Mouse (Mus musculus) CH12.LX (cell line): Measurements from ENCODE around the gene Acox3. TPM values are rescaled to one million over a fixed set of nuclear protein-coding genes. Genes with fewer than 3 reads are reported as not detected.

Source experiments
- DNase-seq: peaks from one replicate; pipeline ENCODE4 v3.0.0-alpha.2; 2013; ENCODE audit errors: extremely low read depth
- H3K27ac ChIP-seq: 2 replicates; pipeline ENCODE4 v1.5.1; 2012; ENCODE audit warnings: low read depth, mild to moderate bottlenecking, control low read depth, moderate library complexity; ENCODE audit not compliant: insufficient read depth
- H3K27me3 ChIP-seq: replicated peaks from 2 replicates; pipeline ENCODE3; 2012; ENCODE audit warnings: inconsistent platforms
- H3K36me3 ChIP-seq, 2 experiments: replicated peaks in 1 of 2; 2 replicates each; pipeline versions ENCODE3 to v1.6.1; 2012; ENCODE audit warnings: inconsistent platforms in 1 of 2, low read length in 1 of 2, mild to moderate bottlenecking in 1 of 2, mixed read lengths in 1 of 2, moderate library complexity in 1 of 2; ENCODE audit not compliant: control insufficient read depth in 1 of 2, insufficient read depth in 1 of 2
- H3K4me1 ChIP-seq, 2 experiments: 2 replicates each; pipeline ENCODE4 v1.6.1; 2012; ENCODE audit warnings: inconsistent platforms in 1 of 2, moderate library complexity in 1 of 2; ENCODE audit not compliant: insufficient read depth in 2 of 2, control insufficient read depth in 1 of 2
- H3K4me2 ChIP-seq: 2 replicates; pipeline ENCODE4 v1.6.1; 2012; ENCODE audit warnings: low read depth, mild to moderate bottlenecking, control low read depth; ENCODE audit not compliant: poor library complexity, insufficient read depth, severe bottlenecking
- H3K4me3 ChIP-seq, 3 experiments: fragments of 150-350 bp in 1 of 3; sonication (generic) in 1 of 3; replicated peaks in 1 of 3; 2 replicates each; pipeline versions ENCODE3 to v1.5.1; 2011 to 2012; ENCODE audit warnings: low read depth in 2 of 3, low read length in 2 of 3, mild to moderate bottlenecking in 2 of 3, moderate library complexity in 2 of 3, control low read depth in 1 of 3, improper control_type of control experiment in 1 of 3, inconsistent platforms in 1 of 3, mixed read lengths in 1 of 3; ENCODE audit not compliant: poor library complexity in 1 of 3
- H3K79me2 ChIP-seq: replicated peaks from 2 replicates; pipeline ENCODE4 v1.6.1; 2012; ENCODE audit warnings: mild to moderate bottlenecking, moderate library complexity; ENCODE audit not compliant: control insufficient read depth, poor library complexity, insufficient read depth, severe bottlenecking; ENCODE audit errors: extremely low read depth
- H3K9ac ChIP-seq: 2 replicates; pipeline ENCODE4 v1.6.1; 2012; ENCODE audit warnings: low read depth, mild to moderate bottlenecking, control low read depth, moderate library complexity; ENCODE audit not compliant: insufficient read depth
- H3K9me3 ChIP-seq: replicated peaks from 2 replicates; pipeline ENCODE3; 2012; ENCODE audit warnings: low read length, inconsistent platforms, mixed read lengths
- BHLHE40 ChIP-seq: IDR thresholded peaks from 2 replicates; pipeline ENCODE4 v1.6.1; 2011; ENCODE audit warnings: mild to moderate bottlenecking, low read depth, low read length, improper control_type of control experiment
- CHD2 ChIP-seq: IDR thresholded peaks from 2 replicates; pipeline ENCODE4 v1.6.1; 2011; ENCODE audit warnings: low read length, improper control_type of control experiment
- CTCF ChIP-seq, 2 experiments: IDR thresholded peaks in 1 of 2; conservative IDR thresholded peaks in 1 of 2; 2 replicates each; pipeline ENCODE4 v1.5.1; 2011 to 2012; ENCODE audit warnings: low read depth in 2 of 2, low read length in 2 of 2, improper control_type of control experiment in 1 of 2, inconsistent platforms in 1 of 2, mild to moderate bottlenecking in 1 of 2, moderate library complexity in 1 of 2
- MEF2A ChIP-seq: IDR thresholded peaks from 2 replicates; pipeline ENCODE4 v1.6.1; 2014; ENCODE audit warnings: low read depth, mild to moderate bottlenecking, inconsistent platforms, low read length, improper control_type of control experiment, borderline replicate concordance
- MXI1 ChIP-seq: IDR thresholded peaks from 2 replicates; pipeline ENCODE4 v1.6.1; 2011; ENCODE audit warnings: mild to moderate bottlenecking, low read depth, low read length, improper control_type of control experiment
- POLR2AphosphoS2 ChIP-seq: IDR thresholded peaks from 2 replicates; pipeline ENCODE4 v1.6.1; 2011; ENCODE audit warnings: low read depth, low read length, improper control_type of control experiment
- RAD21 ChIP-seq: IDR thresholded peaks from 2 replicates; pipeline ENCODE4 v1.6.1; 2011; ENCODE audit warnings: low read depth, mild to moderate bottlenecking, low read length, improper control_type of control experiment, moderate library complexity
- SMC3 ChIP-seq: IDR thresholded peaks from 2 replicates; pipeline ENCODE4 v1.6.1; 2011; ENCODE audit warnings: low read depth, low read length, improper control_type of control experiment
- ZC3H11A ChIP-seq: IDR thresholded peaks from 2 replicates; pipeline ENCODE4 v1.6.1; 2012; ENCODE audit warnings: low read depth, mild to moderate bottlenecking, inconsistent platforms, low read length, improper control_type of control experiment
- dilution Hi-C: fragments of 300-500 bp; cut with MboI; formaldehyde crosslinking; loops from 2 replicates; pipeline ENCODE4 v1.14.3; 2020; ENCODE audit warnings: low sequenced_read_pairs; ENCODE audit not compliant: extremely low pct_unique_long_range_greater_than_20kb, extremely low pct_ligation_motif_present
- in situ Hi-C: fragments of 300-500 bp; cut with MboI; formaldehyde crosslinking; loops from 3 replicates; pipeline ENCODE4 v1.14.3; 2019; ENCODE audit warnings: low sequenced_read_pairs, low pct_ligation_motif_present, low pct_unique_long_range_greater_than_20kb, mixed read lengths
- polyA plus RNA-seq: library from polyadenylated mRNA; unstranded; fragments of >175 nt; gene quantifications from 2 replicates; pipeline ENCODE4 v1.2.1, GENCODE M21; 2012; ENCODE audit warnings: low read depth; ENCODE audit not compliant: insufficient read length
- total RNA-seq, 2 experiments: library from RNA; depleted of rRNA; stranded (reverse); fragments of 300-350 nt in 1 of 2; fragments of >200 nt in 1 of 2; gene quantifications; 2 replicates each; pipeline ENCODE4 v1.2.3; 2012 to 2014

The Acox3 gene
- total and polyA plus RNA-seq, 3 experiments, result 11.5 to 32.3 (median 22.3) TPM

DNA sequence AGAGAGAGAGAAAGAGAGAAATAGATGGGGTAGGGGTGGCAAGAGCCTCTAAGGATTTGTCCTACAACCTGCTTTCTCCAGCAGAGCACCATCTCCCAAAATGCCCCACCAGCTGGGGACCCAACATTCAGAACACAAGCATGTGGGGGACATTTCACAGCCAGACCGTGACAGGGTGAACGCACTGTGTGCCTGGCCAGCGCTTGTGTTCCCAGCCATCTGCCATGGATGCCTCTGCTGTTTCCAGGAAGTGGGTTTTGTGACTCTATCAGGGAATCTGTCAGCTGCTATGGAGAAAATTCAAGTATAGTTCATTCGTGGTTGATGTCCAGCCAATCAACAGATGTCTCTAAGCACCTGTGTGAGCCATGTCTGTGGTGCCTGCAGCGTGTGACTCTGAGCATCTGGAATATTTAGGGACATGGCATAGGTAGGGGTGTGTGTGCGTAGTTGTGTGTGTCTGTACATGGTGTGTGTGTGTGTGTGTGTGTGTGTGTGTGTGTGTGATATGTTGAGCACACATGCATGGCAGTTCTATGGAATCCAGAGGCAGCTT, 63.2 kb downstream of the Acox3 start:
- no peaks in the 10 kb centered on the region for H3K79me2 ChIP-seq
- dilution Hi-C loops, result no loop called here
- no peak for TF ChIP-seq MEF2A
- no peak for TF ChIP-seq RAD21
- no peak for TF ChIP-seq SMC3
- H3K36me3 ChIP-seq, result no peaks in the 10 kb centered on the region
- H3K9me3 ChIP-seq, result no peaks in the 10 kb centered on the region
- H3K27me3 ChIP-seq, result peaks cover 59% of the 10 kb centered on the region
- no peak overlapping the region for H3K4me2 ChIP-seq
- in situ Hi-C loops, result no loop called here
- no peak overlapping the region for H3K4me3 ChIP-seq
- DNase-seq, result no peak
- H3K4me1 ChIP-seq, result 0 out of 4 replicates have a peak, but pooled peaks cover 0 to 5% of the 10 kb centered on the region in 2 experiments
- no peak overlapping the region for H3K9ac ChIP-seq
- H3K27ac ChIP-seq, result no peak overlapping the region

DNA sequence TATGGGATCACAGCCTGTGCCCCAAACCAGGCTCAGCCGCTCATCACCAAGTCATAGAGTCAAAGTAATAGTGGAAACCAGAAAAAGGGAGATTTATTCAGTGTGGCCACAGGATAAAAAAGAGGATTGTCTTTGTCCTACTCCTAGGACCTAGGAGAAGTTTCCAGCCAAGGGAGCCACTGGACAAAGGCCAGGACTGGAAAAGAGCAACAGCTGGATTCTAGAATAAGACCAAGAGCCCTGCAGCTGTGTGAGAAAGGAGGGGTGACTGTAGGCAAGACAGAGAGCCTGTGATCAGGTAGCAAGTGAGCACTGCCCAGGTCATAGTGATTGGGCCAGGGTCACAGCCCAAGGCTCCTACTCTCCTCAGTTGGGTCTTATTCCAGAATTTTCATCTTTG, 64.1 kb downstream of the Acox3 start:
- H3K27me3 ChIP-seq, result peaks cover 56% of the 10 kb centered on the region
- H3K27ac ChIP-seq, result no peak overlapping the region
- no peaks in the 10 kb centered on the region for H3K79me2 ChIP-seq
- no peak overlapping the region for H3K9ac ChIP-seq
- H3K9me3 ChIP-seq, result no peaks in the 10 kb centered on the region
- no peak overlapping the region for H3K4me2 ChIP-seq
- H3K4me3 ChIP-seq, result no peak overlapping the region
- in situ Hi-C loops, result no loop called here
- no peaks in the 10 kb centered on the region for H3K36me3 ChIP-seq
- no peak for DNase-seq
- H3K4me1 ChIP-seq, result 0 out of 4 replicates have a peak, but pooled peaks cover 0 to 5% of the 10 kb centered on the region in 2 experiments
- dilution Hi-C loops, result no loop called here
- TF ChIP-seq MXI1, result no peak

DNA sequence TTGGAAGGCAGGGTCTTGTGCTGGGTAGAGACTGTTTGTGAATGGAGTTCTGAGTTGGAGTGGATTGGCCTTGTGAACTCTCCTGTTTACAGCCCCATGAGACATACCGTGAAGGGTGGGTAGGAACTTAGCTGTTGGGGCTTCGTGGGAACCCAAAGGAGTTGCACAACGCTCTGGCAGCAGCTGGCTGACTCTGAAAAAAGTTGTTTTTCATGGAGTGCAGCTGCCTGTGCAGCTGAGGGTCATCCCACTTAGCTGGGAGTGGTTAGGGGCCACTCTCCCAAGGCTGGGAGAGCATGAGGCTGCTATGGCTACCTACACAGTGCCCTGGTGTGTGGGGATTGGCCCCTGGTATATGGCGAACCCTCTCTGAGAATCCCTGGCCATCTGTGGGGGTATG, 64.7 kb downstream of the Acox3 start:
- H3K4me1 ChIP-seq, result 0 out of 4 replicates have a peak, but pooled peaks cover 0 to 5% of the 10 kb centered on the region in 2 experiments
- no peaks in the 10 kb centered on the region for H3K36me3 ChIP-seq
- in situ Hi-C loops, result no loop called here
- H3K9me3 ChIP-seq, result no peaks in the 10 kb centered on the region
- no peak overlapping the region for H3K4me2 ChIP-seq
- no peak overlapping the region for H3K4me3 ChIP-seq
- no peaks in the 10 kb centered on the region for H3K79me2 ChIP-seq
- no peak for TF ChIP-seq CTCF (conservative IDR thresholded peaks at IDR 0.05 in 1 of 2, IDR thresholded peaks at IDR 0.05 in 1 of 2; ENCODE audit: low read depth in 2 of 2, low read length in 2 of 2)
- no peak for TF ChIP-seq CHD2
- no peak for TF ChIP-seq POLR2AphosphoS2
- no peak for TF ChIP-seq BHLHE40
- TF ChIP-seq ZC3H11A, result no peak
- TF ChIP-seq, all 38 proteins: peak for 0
- Histone ChIP-seq H3K9ac (no peak overlapping the region), H3K27ac (no peak overlapping the region), H3K27me3 (peaks cover 57% of the 10 kb centered on the region)
- dilution Hi-C loops, result no loop called here
- DNase-seq, result no peak
